ENCODE assay signal across 9 mouse cellular contexts in genomic region chr13:72623926-72624846, GRCm38 (mm10). TPM values are rescaled to one million over a fixed set of nuclear protein-coding genes. Genes with fewer than 3 reads are reported as not detected.
A peak's percentile ranks its signal among the peaks of the same experiment; 100 is the strongest.
DNase-seq lines count a peak whose midpoint lies in the region; ATAC-seq and TF ChIP-seq lines count a peak whose summit lies in the region.
"Had no signal": no experiment of that assay in that cellular context is flagged by ENCODE, and none has a peak within 500 bp of the region (broad histone marks: within the 10 kb centered on the region; RNA-seq: fewer than 3 reads in every experiment).

No protein-coding gene starts in this region.

- no peaks in the 10 kb centered on the region for H3K9me3 ChIP-seq in neural tube, embryonic 11.5 days (ENCODE audit: control insufficient read depth, low read length)

- peak; percentile 39 to 61 for ATAC-seq in hematopoietic stem cell, adult 5-6 weeks (replicated peaks in 1 of 2; ENCODE audit: insufficient read depth in 1 of 2, low FRiP score in 2 of 2, low TSS enrichment in 1 of 2, low read depth in 1 of 2, poor library complexity in 2 of 2, severe bottlenecking in 2 of 2)
- no peak for ATAC-seq in neural tube, embryonic 11.5 days (ENCODE audit: insufficient read depth, low FRiP score, low TSS enrichment)

- peak overlapping the region; percentile 46 for H3K4me2 ChIP-seq in neural tube, embryonic 11.5 days (ENCODE audit: low read depth)

- under 1% methylated on average over 45 of the region's 46 CpGs for WGBS in neural tube, embryonic 11.5 days

- peak overlapping the region; percentile 29 for H3K4me3 ChIP-seq in neural tube, embryonic 11.5 days (ENCODE audit: low read depth, low read length)

- H3K9ac ChIP-seq in neural tube, embryonic 11.5 days (ENCODE audit: low read length): peak overlapping the region; percentile 24; the same call in 1 of the 2 replicates

- H3K4me1 ChIP-seq in neural tube, embryonic 11.5 days (ENCODE audit: control insufficient read depth, insufficient read depth, low read length): peaks cover 7% of the 10 kb centered on the region

- H3K36me3 ChIP-seq in neural tube, embryonic 11.5 days (ENCODE audit: control insufficient read depth, insufficient read depth, low read length): no peaks in the 10 kb centered on the region

- no peak for TF ChIP-seq POLR2A in brain, embryonic 14.5 days (IDR thresholded peaks at IDR 0.05; ENCODE audit: borderline replicate concordance, extremely low read depth, insufficient read depth, insufficient read length, poor library complexity, severe bottlenecking)

- peak; percentile 21 for DNase-seq in ES-CJ7 (ENCODE audit: low read depth, low spot score)
- peak; percentile 66 for DNase-seq in brain, embryonic 14.5 days (ENCODE audit: low read depth)
- peak; percentile 11 for DNase-seq in liver
- peak; percentile 75 for DNase-seq in neural tube, embryonic 11.5 days (ENCODE audit: low spot score)
- DNase-seq in ovary, postnatal 14 days (ENCODE audit: low spot score): no peak
- no peak for DNase-seq in spleen, postnatal 4 days (ENCODE audit: low spot score in 2 of 2)
- DNase-seq in thymus, postnatal 25 days: no peak

- no peak overlapping the region for H3K27ac ChIP-seq in neural tube, embryonic 11.5 days (ENCODE audit: low read depth, low read length)

- TF ChIP-seq CTCF in brain, embryonic 14.5 days (IDR thresholded peaks at IDR 0.05; ENCODE audit: borderline replicate concordance, extremely low read depth, insufficient read depth, insufficient read length): peak; percentile 36; the same call in 1 of the 2 replicates

- H3K27me3 ChIP-seq in neural tube, embryonic 11.5 days (ENCODE audit: control insufficient read depth, insufficient read depth, low read length): peaks cover 73% of the 10 kb centered on the region

RNA-seq across cellular contexts. Expression of gene Irx2, which starts 4.4 kb away (rescaled TPM):
- polyA plus RNA-seq in brain, embryonic 14.5 days (2012; rRNA removed): 47.9 and 89.3 TPM in 2 replicates
- total RNA-seq in hematopoietic stem cell, adult 5-6 weeks (2017): not detected in 2 replicates
- polyA plus RNA-seq in neural tube, embryonic 11.5 days (2014; fragmentation: Nextera tagmentation; extraction: Ambion mirVana): 19.6 and 21.9 TPM in 2 replicates
- polyA plus RNA-seq: cortical plate, adult 2 months had no signal

Comparison
In these comparisons a context has a peak if more than half of its experiments do, and no peak if none do; other contexts are left out.
1. DNase-seq: peak in ES-CJ7 (single experiment), brain, embryonic 14.5 days (single experiment), liver (single experiment) and neural tube, embryonic 11.5 days (single experiment); none in ovary, postnatal 14 days (single experiment), spleen, postnatal 4 days (0 of 2) and thymus, postnatal 25 days (single experiment).